Mouse (Mus musculus): ENCODE data around the gene Ly6g5b.

DNA sequence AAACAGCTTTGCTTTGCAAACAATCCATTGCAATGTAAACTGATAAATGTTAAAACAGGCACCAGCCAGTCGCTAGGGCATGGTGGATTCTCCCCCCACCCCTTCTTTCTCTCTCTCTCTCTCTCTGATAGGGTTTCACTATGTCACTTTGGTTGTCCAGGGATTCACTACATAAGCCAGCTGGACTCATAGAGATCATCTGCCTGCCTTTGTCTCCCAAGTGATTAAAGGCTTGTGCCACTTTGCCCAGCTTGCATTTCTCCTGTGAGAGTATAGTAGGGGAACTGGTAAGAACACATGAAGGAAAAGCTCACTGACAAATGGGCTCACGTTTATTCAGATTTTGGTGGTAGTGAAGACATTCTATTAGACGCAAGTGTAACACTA lies 16.9 kb upstream of the Ly6g5b start:
- TF ChIP-seq CTCF (IDR thresholded peaks at IDR 0.05; ENCODE audit: low read depth) (no peak), EP300 (IDR thresholded peaks at IDR 0.05; ENCODE audit: low read depth) (no peak)

All from heart, postnatal 0 days (tissue).